Mouse (Mus musculus) heart, postnatal 0 days (tissue): ENCODE results near the gene Ankrd66. TPM values are rescaled to one million over a fixed set of nuclear protein-coding genes. Genes with fewer than 3 reads are reported as not detected.
"Not testable (repeated sequence)": the region's sequence is repeated elsewhere in the genome, so short reads cannot be mapped to it uniquely, and the experiment has no call there.

Source experiments
- ATAC-seq: fragments of 200-750 bp; cut with Nextera tagmentation; 2 replicates; pipeline ENCODE4 v1.8.0; 2017; ENCODE audit warnings: low read depth, moderate number of reproducible peaks, moderate library complexity; ENCODE audit not compliant: insufficient read depth
- DNase-seq: peaks from one replicate; pipeline ENCODE4 v3.0.0-alpha.2; 2016; ENCODE audit warnings: low spot score
- H3K27ac ChIP-seq: fragments of 300-500 bp; sonication (generic); 2 replicates; pipeline ENCODE4 v1.5.1; 2014; ENCODE audit warnings: low read depth, mild to moderate bottlenecking
- H3K27me3 ChIP-seq: fragments of 300-500 bp; sonication (generic); 2 replicates; pipeline ENCODE4 v1.6.1; 2014; ENCODE audit warnings: low read length, mixed read lengths; ENCODE audit not compliant: control insufficient read depth, insufficient read depth
- H3K36me3 ChIP-seq: fragments of 300-500 bp; sonication (generic); replicated peaks from 2 replicates; pipeline ENCODE4 v1.6.1; 2014; ENCODE audit warnings: low read length, mixed read lengths; ENCODE audit not compliant: control insufficient read depth, insufficient read depth
- H3K4me1 ChIP-seq: fragments of 300-500 bp; sonication (generic); 2 replicates; pipeline ENCODE4 v1.6.1; 2014; ENCODE audit warnings: antibody characterized with exemption; ENCODE audit not compliant: control insufficient read depth, insufficient read depth
- H3K4me2 ChIP-seq: fragments of 300-500 bp; sonication (generic); 2 replicates; pipeline ENCODE4 v1.6.1; 2014; ENCODE audit warnings: low read depth, mild to moderate bottlenecking, low read length, moderate library complexity
- H3K4me3 ChIP-seq: fragments of 300-500 bp; sonication (generic); 2 replicates; pipeline ENCODE4 v1.5.1; 2014; ENCODE audit warnings: low read depth, low read length
- H3K9ac ChIP-seq: fragments of 300-500 bp; sonication (generic); replicated peaks from 2 replicates; pipeline ENCODE4 v1.6.1; 2014; ENCODE audit warnings: low read depth, low read length, mixed read lengths
- H3K9me3 ChIP-seq: fragments of 300-500 bp; sonication (generic); replicated peaks from 2 replicates; pipeline ENCODE4 v1.6.1; 2016; ENCODE audit warnings: low read length; ENCODE audit not compliant: control insufficient read depth
- CTCF ChIP-seq: IDR thresholded peaks from 2 replicates; pipeline ENCODE4 v1.5.1; 2016; ENCODE audit warnings: antibody characterized with exemption, control low read depth, low read depth
- EP300 ChIP-seq: IDR thresholded peaks from 2 replicates; pipeline ENCODE4 v1.6.1; 2016; ENCODE audit warnings: antibody characterized with exemption, low read depth
- WGBS: fragments of 180-500 bp; shearing (Covaris S2); extraction: QIAGEN DNeasy Blood & Tissue Kit; methylation state at CpG from one replicate; pipeline ENCODE4 v1.1.7; 2014; 5-methylcytosine and 5-hydroxymethylcytosine counted together
- polyA plus RNA-seq: library from polyadenylated mRNA; unstranded; fragments of >200 nt; fragmentation: Nextera tagmentation; extraction: Ambion mirVana; gene quantifications from 2 replicates; pipeline ENCODE4 v1.2.1, GENCODE M21; 2015
- total RNA-seq: library from RNA; depleted of rRNA; stranded (reverse); fragments of >200 nt; gene quantifications from 2 replicates; pipeline ENCODE4 v1.2.3, GENCODE M21; 2014; ENCODE audit warnings: low replicate concordance; rRNA removed

Ankrd66 gene
- total and polyA plus RNA-seq, 2 experiments from 2014 or later, result not detected

DNA sequence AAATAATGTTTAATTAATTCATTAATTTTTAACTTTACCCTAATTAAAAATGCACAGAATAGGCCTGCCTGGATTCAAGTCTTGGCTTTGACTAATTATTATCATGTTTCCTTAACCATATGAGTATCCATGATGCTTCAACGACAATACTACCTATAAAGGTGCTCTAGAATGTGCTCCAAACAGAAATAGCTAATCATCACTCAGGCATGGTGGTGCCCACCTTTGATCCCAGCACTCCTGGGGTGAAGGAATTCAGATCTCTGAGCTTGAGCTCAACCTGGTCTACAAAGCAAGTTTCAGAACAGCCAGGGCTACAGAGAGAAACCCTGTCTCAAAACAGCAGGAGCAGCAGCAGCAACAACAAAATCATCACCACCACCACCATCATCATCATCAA, 42.9 kb downstream of the Ankrd66 start:
- ATAC-seq (no peak), DNase-seq (no peak)
- no peaks in the 10 kb centered on the region for H3K9me3 ChIP-seq
- no peak overlapping the region for H3K27ac ChIP-seq
- H3K4me3 ChIP-seq, result no peak overlapping the region
- H3K27me3 ChIP-seq, result no peaks in the 10 kb centered on the region
- no peaks in the 10 kb centered on the region for H3K36me3 ChIP-seq
- no peaks in the 10 kb centered on the region for H3K4me1 ChIP-seq
- H3K4me2 ChIP-seq, result no peak overlapping the region
- H3K9ac ChIP-seq, result no peak overlapping the region
- 76% methylated on average over 1 of the region's 1 CpGs for WGBS
- TF ChIP-seq CTCF (no peak), EP300 (no peak)

DNA sequence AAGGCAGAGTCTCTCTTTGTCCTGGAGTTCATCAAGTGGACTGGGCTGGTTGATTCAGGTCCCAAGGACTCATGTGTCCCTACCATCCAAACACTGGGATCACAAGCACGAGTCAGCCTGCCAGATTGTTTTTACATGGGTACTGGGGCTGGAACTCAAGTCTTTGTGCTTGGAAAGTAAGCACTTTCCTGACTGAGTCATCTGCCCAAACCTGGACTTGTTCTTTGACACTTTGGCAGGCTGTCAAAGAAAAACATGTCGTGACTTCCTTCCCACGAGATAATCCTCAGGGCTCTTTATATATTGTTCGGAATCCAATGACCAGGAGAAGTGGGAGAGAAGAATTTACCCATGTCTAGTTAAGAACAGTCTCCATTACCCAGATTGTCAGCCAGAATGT, 45.9 kb downstream of the Ankrd66 start:
- TF ChIP-seq EP300 (no peak), CTCF (no peak)
- Histone ChIP-seq H3K4me2 (no peak overlapping the region), H3K27me3 (no peaks in the 10 kb centered on the region), H3K36me3 (no peaks in the 10 kb centered on the region), H3K27ac (no peak overlapping the region), H3K9me3 (no peaks in the 10 kb centered on the region), H3K9ac (no peak overlapping the region), H3K4me1 (no peaks in the 10 kb centered on the region), H3K4me3 (no peak overlapping the region)
- DNase-seq (peak; percentile 17), ATAC-seq (no peak)
- 18% methylated on average over 4 of the region's 4 CpGs for WGBS

- no peak overlapping the region for H3K9ac ChIP-seq
- H3K4me1 ChIP-seq, result no peaks in the 10 kb centered on the region
- TF ChIP-seq EP300 (no peak), CTCF (no peak)
- H3K4me3 ChIP-seq, result no peak overlapping the region
- 81% methylated on average over 5 of the region's 5 CpGs for WGBS
- H3K36me3 ChIP-seq, result no peaks in the 10 kb centered on the region
- H3K9me3 ChIP-seq, result no peaks in the 10 kb centered on the region
- no peak for ATAC-seq
- H3K27ac ChIP-seq, result no peak overlapping the region
- H3K27me3 ChIP-seq, result no peaks in the 10 kb centered on the region
- H3K4me2 ChIP-seq, result no peak overlapping the region
- no peak for DNase-seq
Observed at GRCm38 (mm10) chr17:43495502-43495901, 47.9 kb downstream of the Ankrd66 start.

GRCm38 (mm10) chr17:43490371-43490770, 53.1 kb downstream of the Ankrd66 start:
- 85% methylated on average over 5 of the region's 10 CpGs for WGBS
- H3K4me1 ChIP-seq, DNase-seq, H3K4me3 ChIP-seq, H3K4me2 ChIP-seq, ATAC-seq, H3K36me3 ChIP-seq, H3K27me3 ChIP-seq, H3K9ac ChIP-seq, H3K27ac ChIP-seq, H3K9me3 ChIP-seq: not testable (repeated sequence)

DNA sequence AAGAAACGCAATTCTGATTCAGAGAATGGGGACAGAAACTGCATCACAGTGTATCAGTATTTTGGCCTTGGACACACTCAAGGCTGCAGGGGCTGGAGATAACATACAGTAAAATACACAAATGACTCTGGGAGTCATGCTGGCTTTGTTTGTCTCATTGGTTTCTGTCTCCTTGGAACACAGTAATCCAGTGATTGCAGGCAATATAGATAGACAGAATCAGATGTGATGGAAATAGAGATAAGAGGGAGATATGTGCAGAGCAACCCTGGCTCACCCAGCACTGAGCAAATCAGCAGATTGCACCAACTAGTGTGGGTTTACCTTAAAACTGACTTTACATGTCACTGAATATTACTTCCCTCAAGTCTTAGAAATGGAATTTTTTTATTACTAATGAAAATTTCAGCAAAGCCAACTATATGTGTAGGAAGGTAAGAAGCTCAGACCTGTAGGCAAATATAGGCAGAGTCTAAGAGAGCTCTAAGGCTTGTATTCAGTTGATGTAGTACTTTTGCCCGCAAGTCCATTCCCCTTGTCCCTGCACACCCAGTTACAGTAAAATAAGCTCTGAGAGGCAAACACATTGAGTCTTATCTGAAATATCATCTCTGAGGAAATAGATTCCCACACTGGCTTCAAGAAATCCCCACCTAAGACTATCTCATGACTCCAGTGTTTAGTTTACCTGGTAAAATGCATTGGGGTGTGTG, 54.8 kb downstream of the Ankrd66 start:
- Histone ChIP-seq H3K27me3 (no peaks in the 10 kb centered on the region), H3K9me3 (no peaks in the 10 kb centered on the region), H3K9ac (no peak overlapping the region), H3K4me3 (no peak overlapping the region), H3K4me2 (no peak overlapping the region), H3K27ac (no peak overlapping the region), H3K36me3 (no peaks in the 10 kb centered on the region), H3K4me1 (no peaks in the 10 kb centered on the region)
- ATAC-seq (no peak), DNase-seq (no peak)
- TF ChIP-seq CTCF (no peak), EP300 (no peak)
- 85% methylated on average over 2 of the region's 2 CpGs for WGBS

DNA sequence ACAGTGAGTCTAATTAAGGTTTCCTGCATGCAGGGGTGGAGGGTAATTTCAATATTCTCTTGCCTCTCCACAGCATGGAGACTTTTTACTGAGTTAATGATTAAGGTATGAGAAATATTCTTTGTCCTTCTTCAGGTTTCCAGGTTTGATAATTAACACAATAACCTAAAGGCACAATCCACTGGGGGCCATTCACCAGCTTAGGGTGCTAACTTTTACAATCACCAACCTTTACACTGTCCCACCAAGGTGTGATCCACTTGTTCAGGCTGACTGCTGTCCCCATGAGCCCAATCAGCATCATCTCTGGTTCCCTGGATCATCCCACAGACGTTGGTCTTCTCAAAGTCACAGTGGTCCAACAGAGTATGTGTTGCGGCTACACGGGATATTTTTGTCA, 57.5 kb downstream of the Ankrd66 start:
- no peaks in the 10 kb centered on the region for H3K4me1 ChIP-seq
- H3K9ac ChIP-seq, result no peak overlapping the region
- no peak overlapping the region for H3K4me3 ChIP-seq
- DNase-seq (no peak), ATAC-seq (no peak)
- no peaks in the 10 kb centered on the region for H3K27me3 ChIP-seq
- H3K27ac ChIP-seq, result no peak overlapping the region
- H3K36me3 ChIP-seq, result no peaks in the 10 kb centered on the region
- TF ChIP-seq CTCF (no peak), EP300 (no peak)
- no peak overlapping the region for H3K4me2 ChIP-seq
- 75% methylated on average over 3 of the region's 3 CpGs for WGBS
- H3K9me3 ChIP-seq, result no peaks in the 10 kb centered on the region

Other genes with a start within 250 kb of the Ankrd66 start
- gene Adgrf5, start 183.2 kb downstream of the Ankrd66 start, total RNA-seq, result 89.0 and 134 TPM in 2 replicates
- gene Adgrf5, start 183.2 kb downstream of the Ankrd66 start, polyA plus RNA-seq, result 16.7 and 19.1 TPM in 2 replicates
- gene Mep1a, start 40.8 kb downstream of the Ankrd66 start, total RNA-seq, result not detected in 2 replicates
- gene Mep1a, start 40.8 kb downstream of the Ankrd66 start, polyA plus RNA-seq, result not detected in 2 replicates
- gene Pla2g7, start 24.5 kb upstream of the Ankrd66 start, total RNA-seq, result 2.6 and 22.7 TPM in 2 replicates
- gene Pla2g7, start 24.5 kb upstream of the Ankrd66 start, polyA plus RNA-seq, result 11.1 and 12.3 TPM in 2 replicates
- gene Tdrd6, start 86.7 kb upstream of the Ankrd66 start, total RNA-seq, result not detected in 2 replicates
- 0.11 TPM in 1 of 2 replicates, not detected in the other for gene Tdrd6, start 86.7 kb upstream of the Ankrd66 start, polyA plus RNA-seq
- 2.4 and 7.9 TPM in 2 replicates for gene Slc25a27, start 123.6 kb upstream of the Ankrd66 start, total RNA-seq
- 7.8 and 10.9 TPM in 2 replicates for gene Slc25a27, start 123.6 kb upstream of the Ankrd66 start, polyA plus RNA-seq
- 7.0 and 8.3 TPM in 2 replicates for gene Cyp39a1, start 123.8 kb upstream of the Ankrd66 start, total RNA-seq
- gene Cyp39a1, start 123.8 kb upstream of the Ankrd66 start, polyA plus RNA-seq, result 39.5 and 43.7 TPM in 2 replicates